In the genomic region with DNA sequence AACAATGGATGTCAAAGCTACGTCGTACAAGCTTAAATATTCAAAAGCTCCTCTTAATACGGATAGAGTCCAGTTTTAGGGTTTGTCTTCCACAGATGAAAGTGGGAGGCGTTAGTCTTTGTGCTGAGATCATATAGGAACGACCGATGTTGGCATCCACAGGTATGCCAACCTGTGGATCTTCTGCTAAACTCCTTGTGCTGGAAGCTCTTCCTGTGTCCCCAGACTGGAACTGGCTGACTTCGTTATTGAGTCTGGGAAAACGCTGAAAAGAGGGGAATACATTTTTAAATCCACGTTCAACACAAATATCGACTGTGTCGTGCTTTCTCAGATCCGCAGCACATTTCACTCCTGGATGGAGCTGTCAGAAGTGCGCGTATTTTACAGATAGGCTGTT, we compare ENCODE assay signal across 8 mouse cellular contexts. TPM values are rescaled to one million over a fixed set of nuclear protein-coding genes. Genes with fewer than 3 reads are reported as not detected.
A peak's percentile ranks its signal among the peaks of the same experiment; 100 is the strongest.
DNase-seq lines count a peak whose midpoint lies in the region; ATAC-seq and TF ChIP-seq lines count a peak whose summit lies in the region.

No protein-coding gene starts in this region.

- TF ChIP-seq CTCF in CH12.LX (conservative IDR thresholded peaks at IDR 0.05 in 1 of 2, IDR thresholded peaks at IDR 0.05 in 1 of 2; ENCODE audit: low read depth in 2 of 2, low read length in 2 of 2), result no peak
- no peak for TF ChIP-seq CTCF in midbrain, postnatal 0 days (IDR thresholded peaks at IDR 0.05)

- peaks cover 23% of the 10 kb centered on the region for H3K79me2 ChIP-seq in CH12.LX (replicated peaks; ENCODE audit: control insufficient read depth, extremely low read depth, insufficient read depth, poor library complexity, severe bottlenecking)

- H3K9me3 ChIP-seq in heart, embryonic 10.5 days, result no peaks in the 10 kb centered on the region
- H3K9me3 ChIP-seq in CH12.LX (replicated peaks; ENCODE audit: low read length), result no peaks in the 10 kb centered on the region
- no peaks in the 10 kb centered on the region for H3K9me3 ChIP-seq in erythroblast, embryonic 14.5 days (ENCODE audit: control insufficient read depth, low read length)
- no peaks in the 10 kb centered on the region for H3K9me3 ChIP-seq in intestine, embryonic 14.5 days (ENCODE audit: control insufficient read depth, low read length)
- no peaks in the 10 kb centered on the region for H3K9me3 ChIP-seq in midbrain, postnatal 0 days (ENCODE audit: low read length)

- intact Hi-C loops in heart, postnatal 36 days (cut with DNase I), result no loop called here

- peak overlapping the region; percentile 93 for H3K27ac ChIP-seq in heart, embryonic 10.5 days
- H3K27ac ChIP-seq in CH12.LX (ENCODE audit: insufficient read depth, low read depth), result 0 out of 2 replicates have a peak overlapping the region, but pooled peaks have one; percentile 40
- H3K27ac ChIP-seq in intestine, embryonic 14.5 days (ENCODE audit: low read depth), result peak overlapping the region; percentile 93
- peak overlapping the region; percentile 90 for H3K27ac ChIP-seq in midbrain, postnatal 0 days (ENCODE audit: low read depth, low read length)

- no peak for TF ChIP-seq RAD21 in CH12.LX (IDR thresholded peaks at IDR 0.05; ENCODE audit: low read depth, low read length)

- WGBS in heart, embryonic 10.5 days, result 7% methylated on average over 14 of the region's 14 CpGs
- 5% methylated on average over 14 of the region's 14 CpGs for WGBS in intestine, embryonic 14.5 days
- WGBS in midbrain, postnatal 0 days, result 4% methylated on average over 14 of the region's 14 CpGs

- dilution Hi-C loops in CH12.LX (cut with MboI; ENCODE audit: extremely low pct_ligation_motif_present, extremely low pct_unique_long_range_greater_than_20kb, low sequenced_read_pairs), result no loop called here

- no peak for DNase-seq in heart, embryonic 10.5 days (ENCODE audit: low spot score)
- no peak for DNase-seq in heart, postnatal 36 days
- no peak for DNase-seq in CH12.LX (ENCODE audit: extremely low read depth)
- DNase-seq in intestine, embryonic 14.5 days (ENCODE audit: low spot score), result no peak
- DNase-seq in midbrain, postnatal 0 days (ENCODE audit: low spot score), result peak; percentile 46
- no peak for DNase-seq in layer of hippocampus, adult 11-12 months (ENCODE audit: low spot score)
- DNase-seq in natural killer cell, adult 2 months (ENCODE audit: low spot score in 2 of 2), result no peak

- TF ChIP-seq EP300 in CH12.LX (IDR thresholded peaks at IDR 0.05; ENCODE audit: low read length), result no peak

- peak; percentile 41 for ATAC-seq in intestine, embryonic 14.5 days (replicated peaks; ENCODE audit: low FRiP score, low TSS enrichment, low read depth)
- peak; percentile 65 for ATAC-seq in midbrain, postnatal 0 days (ENCODE audit: low FRiP score)

- in situ Hi-C loops in CH12.LX (cut with MboI; ENCODE audit: low pct_ligation_motif_present, low pct_unique_long_range_greater_than_20kb, low sequenced_read_pairs), result no loop called here

- no peak for TF ChIP-seq POLR2A in CH12.LX (IDR thresholded peaks at IDR 0.05; ENCODE audit: low read depth, low read length)

- no peaks in the 10 kb centered on the region for H3K27me3 ChIP-seq in heart, embryonic 10.5 days (ENCODE audit: insufficient read depth, poor library complexity, severe bottlenecking)
- no peaks in the 10 kb centered on the region for H3K27me3 ChIP-seq in CH12.LX (replicated peaks)
- no peaks in the 10 kb centered on the region for H3K27me3 ChIP-seq in erythroblast, embryonic 14.5 days (ENCODE audit: control insufficient read depth)
- H3K27me3 ChIP-seq in intestine, embryonic 14.5 days (replicated peaks; ENCODE audit: control insufficient read depth, insufficient read depth, low read length), result no peaks in the 10 kb centered on the region
- no peaks in the 10 kb centered on the region for H3K27me3 ChIP-seq in midbrain, postnatal 0 days (ENCODE audit: insufficient read depth, low read length)

- H3K9ac ChIP-seq in CH12.LX (ENCODE audit: insufficient read depth, low read depth), result peak overlapping the region; percentile 81
- H3K9ac ChIP-seq in intestine, embryonic 14.5 days (ENCODE audit: low read length), result peak overlapping the region; percentile 75
- peak overlapping the region; percentile 84 for H3K9ac ChIP-seq in midbrain, postnatal 0 days (replicated peaks; ENCODE audit: low read length, poor library complexity, severe bottlenecking)

- peaks cover 28% of the 10 kb centered on the region for H3K36me3 ChIP-seq in heart, embryonic 10.5 days
- H3K36me3 ChIP-seq in CH12.LX (replicated peaks in 1 of 2; ENCODE audit: control insufficient read depth in 1 of 2, insufficient read depth in 1 of 2, low read length in 1 of 2), result peaks cover 14 to 28% of the 10 kb centered on the region in 2 experiments
- H3K36me3 ChIP-seq in erythroblast, embryonic 14.5 days (ENCODE audit: control insufficient read depth), result peaks cover 29% of the 10 kb centered on the region
- H3K36me3 ChIP-seq in intestine, embryonic 14.5 days (ENCODE audit: control insufficient read depth, insufficient read depth, low read length), result peaks cover 28% of the 10 kb centered on the region
- no peaks in the 10 kb centered on the region; the same call in 1 of the 2 replicates for H3K36me3 ChIP-seq in midbrain, postnatal 0 days (ENCODE audit: insufficient read depth, low read length)

- peak overlapping the region; percentile 82 for H3K4me3 ChIP-seq in heart, embryonic 10.5 days
- H3K4me3 ChIP-seq in CH12.LX (replicated peaks in 1 of 3; ENCODE audit: low read depth in 2 of 3, low read length in 2 of 3, poor library complexity in 1 of 3), result peak overlapping the region; percentile 89 to 97 (median 95)
- H3K4me3 ChIP-seq in erythroblast, embryonic 14.5 days (replicated peaks), result peak overlapping the region; percentile 79
- H3K4me3 ChIP-seq in intestine, embryonic 14.5 days (ENCODE audit: low read depth, low read length), result peak overlapping the region; percentile 88
- peak overlapping the region; percentile 71 for H3K4me3 ChIP-seq in midbrain, postnatal 0 days (ENCODE audit: low read depth, low read length)

- peak overlapping the region; percentile 100 for H3K4me2 ChIP-seq in CH12.LX (ENCODE audit: insufficient read depth, low read depth, poor library complexity, severe bottlenecking)
- peak overlapping the region; percentile 98 for H3K4me2 ChIP-seq in intestine, embryonic 14.5 days (ENCODE audit: low read length)
- H3K4me2 ChIP-seq in midbrain, postnatal 0 days (ENCODE audit: low read depth, low read length, poor library complexity, severe bottlenecking), result peak overlapping the region; percentile 67

- H3K4me1 ChIP-seq in heart, embryonic 10.5 days, result peaks cover 17% of the 10 kb centered on the region; the same call in 1 of the 2 replicates
- H3K4me1 ChIP-seq in CH12.LX (ENCODE audit: control insufficient read depth in 1 of 2, insufficient read depth in 2 of 2), result peaks cover 2 to 21% of the 10 kb centered on the region in 2 experiments; a peak in 2 of 4 replicates
- H3K4me1 ChIP-seq in erythroblast, embryonic 14.5 days (ENCODE audit: control insufficient read depth), result peaks cover 19% of the 10 kb centered on the region
- H3K4me1 ChIP-seq in intestine, embryonic 14.5 days (replicated peaks; ENCODE audit: control insufficient read depth, insufficient read depth, low read length), result peaks cover 10% of the 10 kb centered on the region
- H3K4me1 ChIP-seq in midbrain, postnatal 0 days (ENCODE audit: insufficient read depth, low read length), result peaks cover 4% of the 10 kb centered on the region; the same call in 1 of the 2 replicates

TF ChIP-seq in CH12.LX, 34 proteins besides CTCF, POLR2A, EP300 and RAD21:
- TF ChIP-seq MAZ (IDR thresholded peaks at IDR 0.05; ENCODE audit: low read depth, low read length), result no peak
- TF ChIP-seq USF2 (conservative IDR thresholded peaks at IDR 0.05; ENCODE audit: low read depth, low read length), result no peak
- no peak for TF ChIP-seq ZNF384 (IDR thresholded peaks at IDR 0.05; ENCODE audit: low read depth, low read length)
- TF ChIP-seq ETS1 (conservative IDR thresholded peaks at IDR 0.05; ENCODE audit: low read depth, low read length), result no peak

RNA-seq across cellular contexts. Expression of a gene that starts 0.4 kb away (rescaled TPM):
- 869 and 1,151 TPM in 2 replicates for polyA plus RNA-seq in heart, embryonic 10.5 days (2016; fragmentation: Nextera tagmentation; extraction: Ambion mirVana)
- total RNA-seq in heart, postnatal 36 days (2021), result 1,000 to 10,000 TPM; 1,024 to 1,052 TPM
- total RNA-seq in CH12.LX (2012; rRNA removed) (393 and 420 TPM in 2 replicates), CH12.LX (2014; rRNA removed) (597 and 606 TPM in 2 replicates)
- 258 and 307 TPM in 2 replicates for polyA plus RNA-seq in CH12.LX (2012; ENCODE audit: insufficient read length, low read depth)
- polyA plus RNA-seq in erythroblast, embryonic 14.5 days (2012), result 7.2 and 7.4 TPM in 2 replicates
- polyA plus RNA-seq in intestine, embryonic 14.5 days (2014; fragmentation: Nextera tagmentation; extraction: Ambion mirVana), result 747 and 830 TPM in 2 replicates
- total RNA-seq in midbrain, postnatal 0 days (2014; rRNA removed), result 294 and 365 TPM in 2 replicates
- polyA plus RNA-seq in midbrain, postnatal 0 days (2015; fragmentation: Nextera tagmentation; extraction: Ambion mirVana), result 1,023 and 1,039 TPM in 2 replicates

RNA-seq across cellular contexts. Expression of a gene that starts 33.2 kb away (rescaled TPM):
- polyA plus RNA-seq in heart, embryonic 10.5 days (2016; fragmentation: Nextera tagmentation; extraction: Ambion mirVana), result 74.1 and 89.4 TPM in 2 replicates
- total RNA-seq in heart, postnatal 36 days (2021), result 10 to 100 TPM; 58.8 to 62.6 TPM
- 29.2 and 29.7 TPM in 2 replicates for total RNA-seq in CH12.LX (2012; rRNA removed)
- 83.6 and 95.2 TPM in 2 replicates for total RNA-seq in CH12.LX (2014; rRNA removed)
- polyA plus RNA-seq in CH12.LX (2012; ENCODE audit: insufficient read length, low read depth), result 39.6 and 42.1 TPM in 2 replicates
- polyA plus RNA-seq in erythroblast, embryonic 14.5 days (2012), result 4.7 and 7.2 TPM in 2 replicates
- 62.4 and 63.3 TPM in 2 replicates for polyA plus RNA-seq in intestine, embryonic 14.5 days (2014; fragmentation: Nextera tagmentation; extraction: Ambion mirVana)
- 182 TPM in 2 replicates for total RNA-seq in midbrain, postnatal 0 days (2014; rRNA removed)
- polyA plus RNA-seq in midbrain, postnatal 0 days (2015; fragmentation: Nextera tagmentation; extraction: Ambion mirVana), result 120 and 126 TPM in 2 replicates

RNA-seq across cellular contexts. Expression of a gene that starts 41.4 kb away (rescaled TPM):
- 8.3 and 11.1 TPM in 2 replicates for polyA plus RNA-seq in heart, embryonic 10.5 days (2016; fragmentation: Nextera tagmentation; extraction: Ambion mirVana)
- total RNA-seq in heart, postnatal 36 days (2021), result under 1 TPM; 0.94 to 0.95 TPM
- total RNA-seq in CH12.LX (2012; rRNA removed) (0.08 and 0.21 TPM in 2 replicates), CH12.LX (2014; rRNA removed) (0.24 and 0.46 TPM in 2 replicates)
- 0.07 and 0.41 TPM in 2 replicates for polyA plus RNA-seq in CH12.LX (2012; ENCODE audit: insufficient read length, low read depth)
- polyA plus RNA-seq in erythroblast, embryonic 14.5 days (2012), result not detected in 2 replicates
- 62.8 and 64.4 TPM in 2 replicates for polyA plus RNA-seq in intestine, embryonic 14.5 days (2014; fragmentation: Nextera tagmentation; extraction: Ambion mirVana)
- 19.8 and 20.4 TPM in 2 replicates for total RNA-seq in midbrain, postnatal 0 days (2014; rRNA removed)
- polyA plus RNA-seq in midbrain, postnatal 0 days (2015; fragmentation: Nextera tagmentation; extraction: Ambion mirVana), result 5.0 and 5.9 TPM in 2 replicates

Comparison
In these comparisons a context has a peak if more than half of its experiments do, and no peak if none do; other contexts are left out.
1. H3K27ac ChIP-seq: peak in every context shown above with its lines; median percentile 93 in heart, embryonic 10.5 days; 93 in intestine, embryonic 14.5 days; 90 in midbrain, postnatal 0 days; 40 in CH12.LX.
2. RNA of a gene that starts 0.4 kb away (polyA plus RNA-seq): 1,023 to 1,039 TPM in midbrain, postnatal 0 days, 869 to 1,151 TPM in heart, embryonic 10.5 days, 747 to 830 TPM in intestine, embryonic 14.5 days and 258 to 307 TPM in CH12.LX; 7.2 to 7.4 TPM in erythroblast, embryonic 14.5 days; every median in the first group is over 10 times any median in the second.
3. Peak in every context shown above with its lines, with median percentiles within 50 percentile points of each other: H3K4me3 ChIP-seq, H3K4me2 ChIP-seq and H3K9ac ChIP-seq.